Mouse (Mus musculus): ENCODE results near the gene Gucy2f. TPM values are rescaled to one million over a fixed set of nuclear protein-coding genes. Genes with fewer than 3 reads are reported as not detected.

Gucy2f gene
- polyA plus RNA-seq, 1 experiment from 2014 or later = not detected

GRCm38 (mm10) chrX:142195551-142195950 is 1.2 kb downstream of the Gucy2f start:
- no peak for ATAC-seq (ENCODE audit: low read depth)
- 79% methylated on average over 1 of the region's 1 CpGs for WGBS

GRCm38 (mm10) chrX:142194420-142194819 is 2.3 kb downstream of the Gucy2f start:
- WGBS = 54% methylated on average over 6 of the region's 6 CpGs
- no peaks in the 10 kb centered on the region for H3K4me1 ChIP-seq (replicated peaks; ENCODE audit: control insufficient read depth, insufficient read depth, low read length)
- no peak for ATAC-seq (ENCODE audit: low read depth)
- no peak overlapping the region for H3K27ac ChIP-seq (ENCODE audit: low read length)
- no peaks in the 10 kb centered on the region for H3K9me3 ChIP-seq (ENCODE audit: control insufficient read depth, low read length)
- no peaks in the 10 kb centered on the region for H3K27me3 ChIP-seq (ENCODE audit: control insufficient read depth, insufficient read depth, low read depth, low read length)
- no peak overlapping the region for H3K4me2 ChIP-seq (ENCODE audit: low read depth, low read length)
- no peak overlapping the region for H3K4me3 ChIP-seq (ENCODE audit: low read length)
- no peak overlapping the region for H3K9ac ChIP-seq (ENCODE audit: low read length)
- no peaks in the 10 kb centered on the region for H3K36me3 ChIP-seq (ENCODE audit: control insufficient read depth, insufficient read depth, low read length)

More at GRCm38 (mm10) chrX:142195551-142195950, 1.2 kb downstream of the Gucy2f start:
- Histone ChIP-seq H3K36me3 (ENCODE audit: control insufficient read depth, insufficient read depth, low read length) (no peaks in the 10 kb centered on the region), H3K4me1 (replicated peaks; ENCODE audit: control insufficient read depth, insufficient read depth, low read length) (no peaks in the 10 kb centered on the region), H3K27ac (ENCODE audit: low read length) (no peak overlapping the region), H3K27me3 (ENCODE audit: control insufficient read depth, insufficient read depth, low read depth, low read length) (no peaks in the 10 kb centered on the region), H3K4me3 (ENCODE audit: low read length) (no peak overlapping the region), H3K9ac (ENCODE audit: low read length) (no peak overlapping the region), H3K9me3 (ENCODE audit: control insufficient read depth, low read length) (no peaks in the 10 kb centered on the region), H3K4me2 (ENCODE audit: low read depth, low read length) (no peak overlapping the region)

- 63% methylated on average over 2 of the region's 2 CpGs for WGBS
- no peaks in the 10 kb centered on the region for H3K27me3 ChIP-seq (ENCODE audit: control insufficient read depth, insufficient read depth, low read depth, low read length)
- ATAC-seq (ENCODE audit: low read depth) = no peak
Measured at GRCm38 (mm10) chrX:142190355-142190754, 6.4 kb downstream of the Gucy2f start.

GRCm38 (mm10) chrX:142189023-142189703 is 7.6 kb downstream of the Gucy2f start:
- Histone ChIP-seq H3K9ac (ENCODE audit: low read length) (no peak overlapping the region), H3K27ac (ENCODE audit: low read length) (no peak overlapping the region), H3K4me3 (ENCODE audit: low read length) (no peak overlapping the region), H3K9me3 (ENCODE audit: control insufficient read depth, low read length) (no peaks in the 10 kb centered on the region), H3K27me3 (ENCODE audit: control insufficient read depth, insufficient read depth, low read depth, low read length) (no peaks in the 10 kb centered on the region), H3K4me2 (ENCODE audit: low read depth, low read length) (no peak overlapping the region), H3K4me1 (replicated peaks; ENCODE audit: control insufficient read depth, insufficient read depth, low read length) (no peaks in the 10 kb centered on the region), H3K36me3 (ENCODE audit: control insufficient read depth, insufficient read depth, low read length) (no peaks in the 10 kb centered on the region)
- ATAC-seq (ENCODE audit: low read depth) = 0 out of 2 replicates have a peak, but pooled peaks have one; percentile 28
- WGBS = 36% methylated on average over 22 of the region's 22 CpGs

More at GRCm38 (mm10) chrX:142190355-142190754, 6.4 kb downstream of the Gucy2f start:
- Histone ChIP-seq H3K4me2 (ENCODE audit: low read depth, low read length) (no peak overlapping the region), H3K36me3 (ENCODE audit: control insufficient read depth, insufficient read depth, low read length) (no peaks in the 10 kb centered on the region), H3K27ac (ENCODE audit: low read length) (no peak overlapping the region), H3K4me1 (replicated peaks; ENCODE audit: control insufficient read depth, insufficient read depth, low read length) (no peaks in the 10 kb centered on the region), H3K9ac (ENCODE audit: low read length) (no peak overlapping the region), H3K4me3 (ENCODE audit: low read length) (no peak overlapping the region), H3K9me3 (ENCODE audit: control insufficient read depth, low read length) (no peaks in the 10 kb centered on the region)

- no peak for ATAC-seq (ENCODE audit: low read depth)
- H3K4me1 ChIP-seq (replicated peaks; ENCODE audit: control insufficient read depth, insufficient read depth, low read length) = no peaks in the 10 kb centered on the region
- no peak overlapping the region for H3K4me3 ChIP-seq (ENCODE audit: low read length)
- H3K9me3 ChIP-seq (ENCODE audit: control insufficient read depth, low read length) = no peaks in the 10 kb centered on the region
- no peak overlapping the region for H3K9ac ChIP-seq (ENCODE audit: low read length)
- H3K36me3 ChIP-seq (ENCODE audit: control insufficient read depth, insufficient read depth, low read length) = no peaks in the 10 kb centered on the region
- WGBS = 64% methylated on average over 2 of the region's 2 CpGs
- H3K27ac ChIP-seq (ENCODE audit: low read length) = no peak overlapping the region
- no peaks in the 10 kb centered on the region for H3K27me3 ChIP-seq (ENCODE audit: control insufficient read depth, insufficient read depth, low read depth, low read length)
- no peak overlapping the region for H3K4me2 ChIP-seq (ENCODE audit: low read depth, low read length)
Measured at GRCm38 (mm10) chrX:142182026-142182425, 14.7 kb downstream of the Gucy2f start.

- no peaks in the 10 kb centered on the region for H3K9me3 ChIP-seq (ENCODE audit: control insufficient read depth, low read length)
- no peak overlapping the region for H3K9ac ChIP-seq (ENCODE audit: low read length)
- H3K27ac ChIP-seq (ENCODE audit: low read length) = no peak overlapping the region
- H3K4me1 ChIP-seq (replicated peaks; ENCODE audit: control insufficient read depth, insufficient read depth, low read length) = no peaks in the 10 kb centered on the region
- H3K27me3 ChIP-seq (ENCODE audit: control insufficient read depth, insufficient read depth, low read depth, low read length) = no peaks in the 10 kb centered on the region; the same call in none of the 2 replicates
- no peaks in the 10 kb centered on the region for H3K36me3 ChIP-seq (ENCODE audit: control insufficient read depth, insufficient read depth, low read length)
- ATAC-seq (ENCODE audit: low read depth) = no peak
- no peak overlapping the region for H3K4me3 ChIP-seq (ENCODE audit: low read length)
- no peak overlapping the region for H3K4me2 ChIP-seq (ENCODE audit: low read depth, low read length)
Measured at GRCm38 (mm10) chrX:142176981-142177380, 19.8 kb downstream of the Gucy2f start.

GRCm38 (mm10) chrX:142115779-142116178 is 81.0 kb downstream of the Gucy2f start:
- Histone ChIP-seq H3K27me3 (ENCODE audit: control insufficient read depth, insufficient read depth, low read depth, low read length) (peaks cover 3% of the 10 kb centered on the region), H3K4me2 (ENCODE audit: low read depth, low read length) (no peak overlapping the region), H3K9ac (ENCODE audit: low read length) (no peak overlapping the region), H3K27ac (ENCODE audit: low read length) (no peak overlapping the region), H3K9me3 (ENCODE audit: control insufficient read depth, low read length) (no peaks in the 10 kb centered on the region), H3K4me1 (replicated peaks; ENCODE audit: control insufficient read depth, insufficient read depth, low read length) (no peaks in the 10 kb centered on the region), H3K36me3 (ENCODE audit: control insufficient read depth, insufficient read depth, low read length) (no peaks in the 10 kb centered on the region), H3K4me3 (ENCODE audit: low read length) (no peak overlapping the region)
- no peak for ATAC-seq (ENCODE audit: low read depth)

- no peak overlapping the region for H3K4me2 ChIP-seq (ENCODE audit: low read depth, low read length)
- H3K9ac ChIP-seq (ENCODE audit: low read length) = no peak overlapping the region
- no peak for ATAC-seq (ENCODE audit: low read depth)
- no peaks in the 10 kb centered on the region for H3K36me3 ChIP-seq (ENCODE audit: control insufficient read depth, insufficient read depth, low read length)
- no peaks in the 10 kb centered on the region; the same call in 1 of the 2 replicates for H3K27me3 ChIP-seq (ENCODE audit: control insufficient read depth, insufficient read depth, low read depth, low read length)
- WGBS = 70% methylated on average over 6 of the region's 6 CpGs
- no peak overlapping the region for H3K4me3 ChIP-seq (ENCODE audit: low read length)
- no peak overlapping the region for H3K27ac ChIP-seq (ENCODE audit: low read length)
- no peaks in the 10 kb centered on the region for H3K4me1 ChIP-seq (replicated peaks; ENCODE audit: control insufficient read depth, insufficient read depth, low read length)
- no peaks in the 10 kb centered on the region for H3K9me3 ChIP-seq (ENCODE audit: control insufficient read depth, low read length)
Measured at GRCm38 (mm10) chrX:142111236-142111635, 85.5 kb downstream of the Gucy2f start.

- no peak overlapping the region for H3K27ac ChIP-seq (ENCODE audit: low read length)
- ATAC-seq (ENCODE audit: low read depth) = no peak
- H3K9ac ChIP-seq (ENCODE audit: low read length) = no peak overlapping the region
- H3K4me1 ChIP-seq (replicated peaks; ENCODE audit: control insufficient read depth, insufficient read depth, low read length) = no peaks in the 10 kb centered on the region
- H3K9me3 ChIP-seq (ENCODE audit: control insufficient read depth, low read length) = no peaks in the 10 kb centered on the region
- no peak overlapping the region for H3K4me2 ChIP-seq (ENCODE audit: low read depth, low read length)
- WGBS = 32% methylated on average over 3 of the region's 3 CpGs
- H3K36me3 ChIP-seq (ENCODE audit: control insufficient read depth, insufficient read depth, low read length) = no peaks in the 10 kb centered on the region
- no peak overlapping the region for H3K4me3 ChIP-seq (ENCODE audit: low read length)
- no peaks in the 10 kb centered on the region; the same call in 1 of the 2 replicates for H3K27me3 ChIP-seq (ENCODE audit: control insufficient read depth, insufficient read depth, low read depth, low read length)
Measured at GRCm38 (mm10) chrX:142096904-142097303, 99.8 kb downstream of the Gucy2f start.

Data from lung, embryonic 16.5 days (tissue).